Mouse (Mus musculus): ENCODE data around the gene Evpl.
A peak's percentile ranks its signal among the peaks of the same experiment; 100 is the strongest.

The Evpl gene

DNA sequence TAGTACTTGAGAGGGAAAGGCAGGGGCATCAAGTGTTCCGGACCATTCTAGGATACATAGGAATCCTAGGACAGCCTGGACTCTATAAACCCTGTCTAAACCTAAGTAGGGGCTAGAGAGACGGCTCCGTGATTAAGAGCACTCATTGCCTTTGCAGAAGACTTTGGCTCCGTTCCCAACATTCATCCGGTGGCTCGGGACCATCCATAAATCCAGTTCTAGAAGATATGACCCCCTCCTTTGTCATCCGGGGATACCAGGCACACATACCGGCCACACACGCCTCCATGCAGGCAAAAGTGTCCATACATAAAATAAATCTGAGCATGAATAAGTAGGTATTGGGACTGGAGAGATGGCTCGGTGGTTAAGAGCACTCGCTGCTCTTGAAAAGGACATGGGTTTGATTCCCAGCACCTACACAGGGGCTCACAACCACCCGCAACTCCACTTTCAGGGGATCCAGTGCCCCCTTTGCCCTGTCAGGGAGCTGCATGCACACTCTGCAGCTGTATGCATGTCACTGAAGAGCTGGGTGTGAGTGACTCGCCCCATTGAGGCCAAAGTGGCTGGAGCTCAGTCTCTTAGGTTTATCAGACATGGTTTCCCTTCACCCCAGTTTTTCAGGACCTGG is 23.9 kb downstream of the Evpl start:
- no peak for DNase-seq (ENCODE audit: low spot score in 2 of 2)

DNA sequence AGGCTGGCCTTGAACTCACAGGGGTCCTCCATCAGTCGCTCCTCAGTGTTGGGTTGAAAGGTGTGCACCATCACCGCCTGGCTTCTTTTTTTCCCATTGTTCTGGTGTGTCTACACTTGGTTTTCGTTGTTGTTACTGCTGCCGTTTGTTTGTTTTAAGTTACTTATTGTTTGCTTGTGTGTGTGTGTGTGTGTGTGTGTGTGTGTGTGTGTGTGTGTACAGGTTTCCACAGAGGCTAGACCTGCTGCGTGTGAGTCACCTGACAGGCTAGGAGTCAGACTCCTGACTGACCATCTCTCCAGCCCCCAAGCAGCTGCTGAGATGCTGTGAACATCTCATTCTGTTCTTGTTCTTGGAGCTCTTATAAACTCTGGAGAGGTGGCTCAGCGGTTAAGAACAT is 25.0 kb downstream of the Evpl start:
- no peak for DNase-seq (ENCODE audit: low spot score in 2 of 2)

DNA sequence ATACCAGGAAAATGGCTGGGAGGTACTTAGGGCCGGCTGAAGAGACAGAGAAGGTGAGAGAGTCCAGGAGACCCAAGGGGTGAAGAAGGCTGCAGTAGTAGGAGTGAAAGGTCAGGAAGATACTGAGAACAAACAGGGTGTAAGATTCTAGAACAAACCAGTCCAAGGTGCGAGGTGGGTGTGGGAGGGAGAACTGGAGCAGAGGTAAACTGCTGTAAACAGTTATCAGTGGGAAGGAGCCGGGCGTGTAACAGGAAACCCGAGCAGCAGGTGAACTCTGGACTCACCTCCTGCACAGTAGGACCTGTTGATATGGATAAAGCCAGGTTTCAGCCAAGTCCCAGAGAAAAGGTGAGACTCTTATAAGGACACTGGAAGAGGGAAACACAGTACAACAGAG is 27.2 kb downstream of the Evpl start:
- no peak for DNase-seq (ENCODE audit: low spot score in 2 of 2)

DNA sequence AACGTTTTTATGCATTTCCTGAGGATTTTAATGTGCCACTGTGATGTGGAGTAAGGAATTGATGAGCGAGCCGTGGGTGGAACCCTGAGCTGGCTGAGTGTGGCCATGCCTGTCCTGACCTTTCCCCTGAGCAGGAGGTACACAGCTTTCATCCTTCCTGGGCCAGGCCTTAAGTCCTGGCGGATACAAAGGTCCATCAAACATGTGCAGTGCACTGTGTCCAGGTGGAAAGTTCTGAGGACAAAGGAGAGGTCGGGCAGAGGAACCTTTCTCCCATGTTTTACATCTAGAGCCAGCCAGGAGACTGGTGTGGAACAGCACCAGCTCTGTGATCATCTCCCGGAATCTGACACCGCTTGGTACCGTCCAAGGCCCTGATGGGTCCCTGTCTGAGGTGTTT is 28.6 kb downstream of the Evpl start:
- no peak for DNase-seq (ENCODE audit: low spot score in 2 of 2)

DNA sequence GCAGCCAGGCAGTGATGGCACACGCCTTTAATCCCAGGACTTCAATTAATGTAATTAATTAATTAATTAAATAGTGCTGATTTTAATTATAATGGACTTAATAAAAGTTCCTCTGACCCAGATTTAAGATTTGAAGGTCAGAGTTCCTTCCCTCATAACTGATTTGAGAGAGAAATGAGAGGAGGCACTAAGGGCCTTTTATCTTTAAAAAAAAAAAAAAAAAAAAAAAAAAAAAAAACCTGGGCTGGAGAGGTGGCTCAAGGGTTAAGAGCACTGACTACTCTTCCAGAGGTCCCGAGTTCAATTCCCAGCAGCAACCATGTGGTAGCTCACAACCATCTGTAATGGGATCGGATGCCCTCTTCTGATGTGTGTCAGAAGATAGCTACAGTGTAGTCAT is 29.2 kb downstream of the Evpl start:
- DNase-seq (ENCODE audit: low spot score in 2 of 2), result no peak

DNA sequence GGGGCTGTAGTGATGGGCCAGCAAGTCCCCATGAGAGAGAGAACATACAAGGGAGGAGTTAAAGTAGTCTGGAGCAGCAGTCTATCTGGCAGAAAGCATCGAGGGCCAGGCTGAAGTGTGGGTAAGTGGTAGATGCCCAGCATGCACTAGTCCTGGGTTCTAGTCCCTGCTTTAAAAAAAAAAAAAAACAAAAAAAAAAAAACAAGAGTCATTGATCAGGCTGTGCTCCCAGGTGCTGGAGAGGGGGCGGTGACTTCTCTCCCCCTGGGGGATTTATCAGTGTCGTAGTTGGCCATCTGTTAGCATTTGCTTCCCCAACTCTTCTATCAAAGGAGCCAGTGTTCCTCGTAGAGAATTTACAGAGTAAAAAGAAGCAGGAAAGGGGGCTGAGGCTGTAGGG is 31.2 kb downstream of the Evpl start:
- no peak for DNase-seq (ENCODE audit: low spot score in 2 of 2)

DNA sequence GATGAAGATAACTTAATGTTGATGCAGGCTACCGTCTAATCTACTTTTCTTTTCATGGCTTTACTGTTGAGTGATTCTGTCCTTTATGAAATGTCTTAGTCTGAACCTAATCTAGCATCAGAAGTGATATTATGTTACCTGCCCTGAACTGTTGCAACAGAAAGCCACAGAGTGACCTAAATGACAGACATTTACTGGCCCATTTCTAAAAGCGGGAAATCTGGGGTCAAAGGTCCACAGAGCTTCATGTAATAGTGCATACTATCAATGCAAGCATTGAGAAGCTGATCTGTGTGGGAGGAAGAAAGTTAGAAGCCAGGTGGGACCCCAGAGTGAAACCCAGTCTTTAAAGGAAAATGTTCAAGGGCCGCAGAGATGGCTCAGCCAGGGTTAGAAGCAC is 34.7 kb downstream of the Evpl start:
- no peak for DNase-seq (ENCODE audit: low spot score in 2 of 2)

DNA sequence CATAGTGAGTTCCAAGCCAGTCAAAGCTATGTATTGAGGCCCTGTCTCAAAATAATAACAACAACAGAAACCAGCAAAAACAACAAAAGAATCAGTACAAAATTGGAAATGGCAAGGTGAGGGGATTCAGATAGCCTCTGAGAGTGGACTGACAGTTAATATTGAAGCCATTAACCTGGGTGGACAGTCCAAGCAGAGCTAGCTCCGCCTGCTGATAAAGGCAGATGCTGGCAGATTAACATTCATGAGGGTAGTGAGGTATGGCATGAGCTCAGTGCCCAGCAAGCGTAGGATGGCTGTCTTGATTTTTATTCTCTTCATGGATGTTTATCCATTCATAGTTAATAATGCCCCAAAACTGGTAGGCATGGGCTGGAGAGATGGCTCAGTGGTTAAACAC is 36.7 kb downstream of the Evpl start:
- DNase-seq (ENCODE audit: low spot score in 2 of 2), result no peak

DNA sequence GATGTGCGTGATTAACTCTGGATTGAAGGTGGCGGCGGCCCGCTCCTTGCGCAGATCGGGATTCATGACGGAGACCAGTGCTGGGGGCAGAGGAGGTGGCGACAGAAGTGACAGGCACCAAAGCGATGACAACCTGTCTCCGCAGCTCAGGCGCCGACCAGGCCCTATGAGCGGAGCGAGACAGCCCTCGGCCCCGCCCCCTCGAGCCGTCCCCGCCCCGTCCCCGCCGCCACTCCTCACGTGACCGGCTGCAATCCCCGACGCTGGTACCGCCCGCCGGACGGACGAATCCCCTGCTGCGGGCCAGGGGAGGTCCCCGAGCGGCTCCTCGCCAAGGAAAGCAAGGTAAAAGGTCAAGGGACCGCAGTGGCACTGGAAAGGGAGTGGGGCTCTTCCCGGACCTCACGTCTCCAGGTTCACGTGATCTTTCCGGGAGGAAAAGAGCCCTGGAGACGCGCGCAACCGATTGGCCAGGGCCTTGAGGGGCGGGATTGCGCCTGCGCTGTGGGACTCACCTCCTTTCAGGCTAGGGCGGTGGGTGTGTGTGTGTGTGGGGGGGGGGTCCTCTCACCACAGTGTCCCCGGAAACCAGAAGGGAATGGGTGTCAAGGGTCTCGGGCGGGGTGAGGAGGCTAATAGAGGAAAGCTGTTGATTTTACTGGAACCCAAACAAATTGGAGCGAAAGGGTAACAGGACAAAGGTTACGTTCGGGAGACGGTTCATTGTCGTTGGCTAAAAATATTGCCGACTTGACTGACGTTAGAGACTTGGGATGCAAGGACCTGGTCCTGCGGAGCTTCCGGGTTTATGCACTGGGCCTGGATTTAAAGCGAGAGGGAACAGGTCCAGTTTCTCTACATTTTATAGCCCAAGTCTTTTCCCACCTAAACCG is 39.0 kb downstream of the Evpl start, which contains the start of the genes Ten1 and Acox1:
TSS of gene Ten1 (plus strand) at position 217 of the 893 bp plus-strand sequence.
TSS of gene Acox1 (minus strand) at position 407 of the 893 bp plus-strand sequence.
- peak; percentile 96 to 97 for DNase-seq (ENCODE audit: low spot score in 2 of 2)

DNA sequence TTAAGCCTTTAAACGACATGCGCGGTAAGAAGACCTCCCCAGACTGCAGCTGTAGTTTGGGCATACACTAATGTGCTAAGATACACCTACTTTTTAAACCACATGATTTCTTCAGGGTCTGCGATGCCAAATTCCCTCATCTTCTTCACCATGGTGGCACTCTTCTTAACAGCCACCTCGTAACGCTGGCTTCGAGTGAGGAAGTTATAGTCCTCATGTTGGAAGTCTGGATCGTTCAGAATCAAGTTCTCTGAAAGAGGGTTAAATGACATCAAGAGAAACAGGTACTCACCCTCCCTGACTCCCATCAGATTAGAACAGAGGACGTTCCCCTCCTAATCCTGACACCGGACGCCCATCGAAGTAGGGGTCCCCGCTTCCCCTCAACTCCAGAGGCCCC is 39.7 kb downstream of the Evpl start:
- DNase-seq (ENCODE audit: low spot score in 2 of 2), result no peak

DNA sequence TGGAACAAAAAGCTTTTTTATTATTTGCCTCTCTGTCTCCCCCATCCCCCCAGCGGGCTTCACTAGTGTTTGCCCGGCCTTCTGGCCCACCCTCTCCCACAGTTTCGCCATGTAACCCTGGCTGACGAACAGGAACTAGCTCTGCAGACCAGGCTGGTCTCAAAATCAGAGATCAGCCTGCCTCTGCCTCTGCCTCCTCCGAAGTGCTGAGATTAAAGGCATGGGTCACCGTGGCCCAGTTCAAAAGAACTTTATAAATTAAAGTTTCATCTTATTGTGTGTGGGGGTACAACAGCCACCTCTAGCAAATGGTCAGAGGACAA is 40.3 kb downstream of the Evpl start:
- DNase-seq (ENCODE audit: low spot score in 2 of 2), result no peak

DNA sequence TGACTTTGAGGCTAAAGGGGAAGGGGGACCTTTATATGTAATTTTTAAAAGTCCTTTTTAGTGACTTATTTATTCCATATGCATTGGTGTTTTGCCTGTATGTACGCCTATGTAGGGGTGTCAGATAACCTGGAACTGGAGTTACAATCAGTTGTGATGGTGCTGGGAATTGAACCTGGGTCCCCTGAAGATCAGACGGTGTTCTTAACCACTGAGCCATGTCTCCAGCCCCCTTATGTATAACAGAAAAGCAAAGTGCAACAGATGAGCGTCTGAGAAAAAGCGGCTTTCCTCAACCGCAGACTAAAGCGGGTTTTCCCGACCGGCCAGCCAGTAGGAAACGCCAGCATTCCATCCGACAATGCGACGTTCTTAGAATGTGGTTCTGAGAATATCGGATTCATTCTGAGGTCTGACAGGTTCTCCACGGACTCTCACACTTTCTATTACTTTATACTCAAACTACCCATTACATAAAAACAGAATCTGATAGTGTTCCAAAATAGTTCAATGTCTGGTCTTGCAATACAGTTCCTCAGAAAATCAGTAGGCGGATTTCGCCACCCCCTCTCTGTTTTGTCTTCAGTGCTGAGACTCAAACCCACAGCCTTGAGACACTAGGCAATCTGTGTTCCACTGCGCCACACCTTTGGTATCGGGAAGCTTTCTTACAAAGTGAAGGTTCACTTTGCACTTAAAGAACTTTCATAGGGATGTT is 40.9 kb downstream of the Evpl start:
- DNase-seq (ENCODE audit: low spot score in 2 of 2), result no peak

DNA sequence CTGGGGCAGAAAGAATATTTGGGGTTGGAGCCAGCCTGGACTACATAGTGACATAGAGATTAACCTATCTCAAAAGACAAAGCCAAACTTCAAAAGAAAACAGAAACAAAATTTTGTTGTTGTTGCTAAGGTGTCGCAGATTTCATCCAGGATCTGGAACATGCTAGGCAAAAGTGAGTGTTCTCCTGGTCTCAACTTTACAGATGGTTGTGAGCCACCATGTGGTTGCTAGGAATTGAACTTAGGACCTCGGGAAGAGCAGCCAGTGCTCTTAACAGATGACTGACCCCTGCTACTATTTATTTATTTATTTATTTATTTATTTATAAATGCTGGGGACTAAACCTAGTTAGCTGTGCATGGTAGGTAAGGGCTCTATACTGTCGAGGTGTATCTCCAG is 41.5 kb downstream of the Evpl start:
- DNase-seq (ENCODE audit: low spot score in 2 of 2), result no peak

DNA sequence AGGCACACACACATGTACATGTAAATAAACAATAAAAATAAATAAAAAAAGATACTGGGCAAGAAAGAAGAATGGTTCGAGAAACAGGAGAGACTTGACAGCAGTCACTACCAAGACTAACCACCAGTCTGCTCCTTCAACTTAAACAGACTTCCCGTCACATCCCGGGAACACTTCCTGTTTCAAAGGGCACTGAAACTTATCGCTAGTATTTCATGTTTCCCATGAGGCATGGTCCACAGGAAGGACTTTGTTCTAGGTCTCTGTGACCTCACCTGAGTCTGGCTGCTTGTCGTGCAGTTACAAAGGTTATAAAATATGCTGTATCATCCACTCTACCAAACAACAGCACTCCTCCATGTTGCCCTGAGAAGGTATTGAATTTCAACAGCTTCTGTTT is 42.6 kb downstream of the Evpl start:
- DNase-seq (ENCODE audit: low spot score in 2 of 2), result no peak

DNA sequence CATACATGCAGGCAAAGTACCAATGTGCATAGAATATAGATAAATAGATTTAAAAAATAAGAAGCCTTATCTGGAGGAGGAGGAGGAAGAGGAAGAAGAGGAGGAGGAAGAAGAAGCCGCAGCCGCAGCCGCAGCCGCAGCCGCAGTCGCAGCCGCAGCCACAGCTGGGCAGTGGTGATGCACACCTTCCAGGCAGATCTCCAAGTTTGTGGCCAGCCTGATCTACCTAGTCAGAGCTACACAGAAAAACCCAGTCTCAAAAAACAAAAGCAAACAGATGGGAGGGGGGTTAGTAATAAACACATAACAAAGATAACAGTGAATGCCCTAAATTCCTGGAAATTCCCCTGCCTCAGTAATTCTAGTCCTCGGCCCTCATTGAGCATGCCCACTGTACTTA is 43.3 kb downstream of the Evpl start:
- DNase-seq (ENCODE audit: low spot score in 2 of 2), result no peak

DNA sequence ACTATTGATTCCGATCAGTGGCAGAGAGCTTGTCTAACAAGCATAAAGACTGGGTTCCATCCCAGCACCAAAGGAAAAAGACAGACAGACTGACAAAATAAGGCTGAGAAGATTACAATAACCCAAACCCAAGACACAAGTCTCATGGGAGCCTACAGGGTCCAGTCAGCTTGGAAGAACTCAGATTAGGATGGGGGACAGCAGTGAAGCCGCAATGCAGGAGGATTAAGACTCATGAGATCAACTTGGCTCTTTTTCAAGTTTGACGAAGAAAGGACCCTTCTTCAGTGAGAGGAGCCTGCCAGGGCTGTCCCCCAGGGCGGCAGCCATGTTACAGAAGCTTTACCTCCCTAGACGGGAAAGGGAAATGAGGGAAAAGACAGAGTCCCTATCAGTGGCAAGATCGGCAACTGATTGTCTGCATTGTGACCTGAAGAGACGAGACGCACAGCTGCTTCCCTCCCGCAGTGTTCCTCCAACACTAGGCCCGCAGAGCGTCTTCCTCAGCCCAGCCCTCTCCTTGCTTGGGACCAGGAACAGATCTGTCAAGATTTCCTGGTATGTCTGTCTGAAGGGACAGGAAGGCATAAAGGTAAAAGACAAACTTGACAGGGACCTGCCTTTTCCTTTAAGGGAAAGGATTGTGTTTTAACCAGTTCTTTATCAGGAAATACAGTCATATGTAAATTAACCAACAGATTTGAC is 50.5 kb downstream of the Evpl start:
- DNase-seq (ENCODE audit: low spot score in 2 of 2), result no peak

DNA sequence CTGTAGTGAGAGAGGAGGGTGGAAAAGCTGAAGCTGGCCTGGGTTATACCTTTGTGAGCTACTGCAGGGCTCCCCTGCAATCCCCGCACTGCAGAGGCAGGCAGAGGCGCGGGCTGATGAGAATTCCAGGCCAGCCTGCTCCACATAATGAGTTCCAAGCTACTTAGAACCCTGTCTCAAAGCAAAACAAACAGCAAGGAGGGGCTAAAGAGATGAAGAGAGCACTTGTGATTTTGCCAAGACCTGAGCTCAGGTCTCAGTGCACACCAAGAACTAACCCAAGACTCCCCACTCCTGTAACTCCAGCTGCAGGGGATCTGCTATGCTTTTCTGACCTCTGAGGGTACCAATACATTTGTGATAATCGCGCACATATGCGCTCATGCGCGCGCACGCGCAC is 51.5 kb downstream of the Evpl start:
- no peak for DNase-seq (ENCODE audit: low spot score in 2 of 2)

DNA sequence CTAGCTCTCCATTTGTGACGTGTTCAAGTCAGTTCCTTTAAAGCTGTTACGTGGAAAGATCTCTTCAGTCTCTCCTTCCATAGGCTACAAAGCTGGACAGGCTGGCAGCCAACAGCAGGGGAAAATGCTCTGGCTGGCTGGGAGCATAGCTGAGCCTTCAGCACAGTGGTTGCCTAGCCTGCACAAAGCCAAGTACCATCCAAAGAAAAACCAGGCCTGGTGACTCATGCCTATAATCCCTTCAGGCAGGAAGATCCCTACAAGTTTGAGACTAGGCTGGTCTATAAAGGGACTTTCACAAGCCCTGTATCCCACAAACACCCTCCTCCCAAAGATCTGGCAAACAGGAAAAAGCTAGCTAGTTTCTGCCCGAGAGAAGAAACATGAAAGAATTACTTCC is 52.0 kb downstream of the Evpl start:
- DNase-seq (ENCODE audit: low spot score in 2 of 2), result no peak

DNA sequence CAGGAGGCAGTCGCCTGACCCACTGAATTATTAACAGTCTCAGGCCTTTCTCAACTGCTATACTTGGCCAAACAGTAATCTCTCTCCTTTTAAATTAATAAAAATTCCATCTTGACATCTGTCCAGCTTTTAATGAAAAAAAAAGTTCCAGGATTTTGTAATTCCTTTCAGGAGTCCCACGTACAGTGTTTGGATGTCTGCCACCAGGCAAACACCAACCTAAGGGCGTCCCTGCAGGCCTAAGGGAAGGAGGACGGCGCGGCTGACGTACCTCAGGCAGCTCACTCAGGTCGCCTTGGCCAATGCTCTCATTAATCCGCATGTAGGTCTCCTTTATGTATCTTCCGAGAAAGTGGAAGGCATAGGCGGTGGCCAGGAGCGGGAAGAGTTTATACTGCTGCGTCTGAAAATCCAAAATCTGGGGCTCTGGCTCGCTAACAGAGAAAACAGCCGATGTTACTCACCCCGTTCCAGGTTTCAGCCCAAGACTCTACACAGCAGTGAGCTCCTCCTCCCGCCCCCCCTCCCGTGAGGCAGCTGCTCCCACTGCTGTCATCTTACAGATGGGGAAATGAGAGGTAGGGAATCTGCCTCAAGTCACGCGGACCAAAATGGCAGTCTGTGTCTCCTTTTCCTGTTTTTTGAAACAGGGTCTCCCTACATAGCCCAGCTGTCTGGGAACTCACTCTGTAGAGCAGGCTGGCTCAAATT is 59.3 kb downstream of the Evpl start:
- no peak for DNase-seq (ENCODE audit: low spot score in 2 of 2)

DNA sequence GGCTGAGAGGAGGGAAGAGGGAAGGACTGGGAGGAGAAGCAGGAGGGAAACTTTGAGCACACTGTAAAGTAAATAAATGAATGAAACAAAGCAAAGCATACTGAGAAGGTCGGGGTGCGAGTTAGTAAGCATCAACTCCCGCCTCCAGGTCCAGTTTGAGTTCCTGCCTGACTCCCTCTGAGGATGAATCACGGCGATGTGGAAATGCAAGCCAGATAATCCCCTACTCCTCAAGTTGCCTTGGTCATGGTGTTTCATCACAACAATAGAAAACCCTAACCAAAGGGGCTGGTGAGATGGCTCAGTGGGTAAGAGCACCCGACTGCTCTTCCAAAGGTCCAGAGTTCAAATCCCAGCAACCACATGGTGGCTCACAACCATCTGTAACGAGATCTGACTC is 61.9 kb downstream of the Evpl start:
- DNase-seq (ENCODE audit: low spot score in 2 of 2), result no peak

DNA sequence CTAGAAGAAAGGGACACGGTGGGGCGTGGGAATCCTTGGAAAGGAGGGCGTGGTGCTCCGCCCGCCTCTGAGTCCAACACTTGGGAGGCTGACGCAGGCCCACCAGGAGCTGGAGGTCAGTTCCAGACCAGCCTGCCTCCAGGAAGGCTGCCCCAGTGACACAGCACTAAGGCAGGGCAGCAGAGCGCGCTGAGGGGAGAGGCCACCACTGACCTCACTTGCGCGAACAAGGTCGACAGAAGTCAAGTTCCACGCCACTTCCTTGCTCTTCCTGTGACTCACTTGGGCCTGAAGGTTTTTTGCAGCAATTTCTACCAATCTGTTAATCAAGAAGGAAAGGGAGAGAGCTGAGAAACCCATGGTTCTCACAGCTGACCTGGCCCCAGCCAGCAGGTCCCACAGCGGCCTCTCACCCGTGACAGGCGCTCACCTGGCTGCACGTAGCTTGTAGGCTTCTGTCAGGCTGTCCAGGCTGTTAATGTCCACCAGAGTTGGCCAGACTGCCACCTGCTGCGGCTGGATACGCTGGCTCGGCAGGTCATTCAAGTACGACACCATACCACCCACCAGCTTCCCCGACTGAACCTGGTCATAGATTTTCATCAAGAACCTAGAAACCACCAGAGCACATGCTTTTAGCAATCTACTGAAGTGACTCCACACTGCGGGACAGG is 63.0 kb downstream of the Evpl start:
- DNase-seq (ENCODE audit: low spot score in 2 of 2), result no peak

Data from urinary bladder, postnatal 4 days (tissue).